Mouse (Mus musculus) neural tube, embryonic 11.5 days (tissue): ENCODE measurements around the gene Atox1. TPM values are rescaled to one million over a fixed set of nuclear protein-coding genes. Genes with fewer than 3 reads are reported as not detected.
"Not testable (repeated sequence)": the region's sequence is repeated elsewhere in the genome, so short reads cannot be mapped to it uniquely, and the experiment has no call there.

Experiments
- ATAC-seq: fragments of 200-750 bp; cut with Nextera tagmentation; 2 replicates; pipeline ENCODE4 v1.8.0; 2017; ENCODE audit warnings: moderate number of reproducible peaks, mild to moderate bottlenecking, moderate TSS enrichment, moderate library complexity; ENCODE audit not compliant: insufficient read depth, low FRiP score, low TSS enrichment
- DNase-seq: peaks from one replicate; pipeline ENCODE4 v3.0.0-alpha.2; 2015; ENCODE audit warnings: low spot score
- H3K27ac ChIP-seq: fragments of 300-500 bp; sonication (generic); 2 replicates; pipeline ENCODE4 v1.5.1; 2014; ENCODE audit warnings: low read depth, mild to moderate bottlenecking, low read length
- H3K27me3 ChIP-seq: fragments of 300-500 bp; sonication (generic); 2 replicates; pipeline ENCODE4 v1.6.1; 2014; ENCODE audit warnings: mild to moderate bottlenecking, low read length, mixed read lengths; ENCODE audit not compliant: control insufficient read depth, insufficient read depth
- H3K36me3 ChIP-seq: fragments of 300-500 bp; sonication (generic); 2 replicates; pipeline ENCODE4 v1.6.1; 2014; ENCODE audit warnings: mild to moderate bottlenecking, low read length, moderate library complexity, mixed read lengths; ENCODE audit not compliant: control insufficient read depth, insufficient read depth
- H3K4me1 ChIP-seq: fragments of 300-500 bp; sonication (generic); 2 replicates; pipeline ENCODE4 v1.6.1; 2014; ENCODE audit warnings: low read length, mixed read lengths; ENCODE audit not compliant: control insufficient read depth, insufficient read depth
- H3K4me2 ChIP-seq: fragments of 300-500 bp; sonication (generic); 2 replicates; pipeline ENCODE4 v1.6.1; 2014; ENCODE audit warnings: low read depth, mild to moderate bottlenecking, moderate library complexity
- H3K4me3 ChIP-seq: fragments of 300-500 bp; sonication (generic); 2 replicates; pipeline ENCODE4 v1.5.1; 2014; ENCODE audit warnings: low read depth, low read length
- H3K9ac ChIP-seq: fragments of 300-500 bp; sonication (generic); 2 replicates; pipeline ENCODE4 v1.6.1; 2014; ENCODE audit warnings: mild to moderate bottlenecking, low read length
- H3K9me3 ChIP-seq: fragments of 300-500 bp; sonication (generic); 2 replicates; pipeline ENCODE4 v1.6.1; 2016; ENCODE audit warnings: low read length; ENCODE audit not compliant: control insufficient read depth
- WGBS: fragments of 180-500 bp; shearing (Covaris S2); extraction: QIAGEN DNeasy Blood & Tissue Kit; methylation state at CpG from one replicate; pipeline ENCODE4 v1.1.7; 2014; 5-methylcytosine and 5-hydroxymethylcytosine counted together
- polyA plus RNA-seq: library from polyadenylated mRNA; unstranded; fragments of >200 nt; fragmentation: Nextera tagmentation; extraction: Ambion mirVana; gene quantifications from 2 replicates; pipeline ENCODE4 v1.2.1, GENCODE M21; 2014

Gene Atox1
- polyA plus RNA-seq, 1 experiment from 2014 or later, result 244 TPM

- no peak for DNase-seq
- Histone ChIP-seq H3K9ac (peak within 1 kb of the TSS; percentile 31; the same call in 1 of the 2 replicates), H3K4me1 (peaks cover 24% of the 10 kb centered on the region), H3K4me3 (no peak within 1 kb of the TSS), H3K27me3 (no peaks in the 10 kb centered on the region), H3K36me3 (no peaks in the 10 kb centered on the region), H3K27ac (peak within 1 kb of the TSS; percentile 68), H3K9me3 (no peaks in the 10 kb centered on the region), H3K4me2 (no peak within 1 kb of the TSS)
- ATAC-seq, result no peak
- 100% methylated on average over 1 of the region's 1 CpGs for WGBS
Measured at GRCm38 (mm10) chr11:55422978-55423377, 38.1 kb downstream of the Atox1 start, which contains the start of gene Sparc. TSS of gene Sparc (minus strand) at chr11:55423183.

GRCm38 (mm10) chr11:55419678-55420307 lies 41.2 kb downstream of the Atox1 start:
- Histone ChIP-seq H3K4me2 (peak overlapping the region; percentile 45), H3K9ac (peak overlapping the region; percentile 61), H3K4me3 (peak overlapping the region; percentile 39), H3K27ac (peak overlapping the region; percentile 39), H3K9me3 (no peaks in the 10 kb centered on the region), H3K27me3 (no peaks in the 10 kb centered on the region), H3K36me3 (no peaks in the 10 kb centered on the region), H3K4me1 (peaks cover 19% of the 10 kb centered on the region)
- ATAC-seq (peak; percentile 17; the same call in 1 of the 2 replicates), DNase-seq (peak; percentile 70)
- 3% methylated on average over 9 of the region's 9 CpGs for WGBS

- Histone ChIP-seq H3K9me3 (no peaks in the 10 kb centered on the region), H3K27ac (peak overlapping the region; percentile 39), H3K9ac (peak overlapping the region; percentile 61), H3K4me1 (peaks cover 16% of the 10 kb centered on the region), H3K27me3 (no peaks in the 10 kb centered on the region), H3K4me3 (peak overlapping the region; percentile 39), H3K36me3 (no peaks in the 10 kb centered on the region), H3K4me2 (peak overlapping the region; percentile 45)
- DNase-seq (peak; percentile 32), ATAC-seq (no peak)
- WGBS, result 3% methylated on average over 4 of the region's 4 CpGs
Measured at GRCm38 (mm10) chr11:55419296-55419677, 41.8 kb downstream of the Atox1 start.

GRCm38 (mm10) chr11:55418704-55419061 lies 42.4 kb downstream of the Atox1 start:
- H3K4me3 ChIP-seq, result peak overlapping the region; percentile 39
- WGBS, result 20% methylated on average over 3 of the region's 3 CpGs
- peaks cover 16% of the 10 kb centered on the region for H3K4me1 ChIP-seq
- H3K27me3 ChIP-seq, result no peaks in the 10 kb centered on the region
- peak overlapping the region; percentile 45 for H3K4me2 ChIP-seq
- no peaks in the 10 kb centered on the region for H3K9me3 ChIP-seq
- no peak for DNase-seq
- H3K27ac ChIP-seq, result no peak overlapping the region
- H3K9ac ChIP-seq, result peak overlapping the region; percentile 33
- no peaks in the 10 kb centered on the region for H3K36me3 ChIP-seq
- ATAC-seq, result no peak

- WGBS, result under 1% methylated on average over 24 of the region's 24 CpGs
- no peaks in the 10 kb centered on the region for H3K36me3 ChIP-seq
- no peak overlapping the region; the same call in 1 of the 2 replicates for H3K27ac ChIP-seq
- peaks cover 14% of the 10 kb centered on the region for H3K4me1 ChIP-seq
- DNase-seq, result peak; percentile 84
- H3K4me2 ChIP-seq, result peak overlapping the region; percentile 45
- H3K9me3 ChIP-seq, result no peaks in the 10 kb centered on the region
- peak overlapping the region; percentile 58 for H3K9ac ChIP-seq
- peak overlapping the region; percentile 39 for H3K4me3 ChIP-seq
- H3K27me3 ChIP-seq, result no peaks in the 10 kb centered on the region
- peak; percentile 78 for ATAC-seq
Measured at GRCm38 (mm10) chr11:55417898-55418703, 42.9 kb downstream of the Atox1 start.

- Histone ChIP-seq H3K4me3 (no peak overlapping the region), H3K4me2 (no peak overlapping the region), H3K9ac (no peak overlapping the region), H3K9me3 (no peaks in the 10 kb centered on the region), H3K27me3 (no peaks in the 10 kb centered on the region), H3K4me1 (peaks cover 14% of the 10 kb centered on the region), H3K27ac (no peak overlapping the region), H3K36me3 (no peaks in the 10 kb centered on the region)
- DNase-seq (no peak), ATAC-seq (no peak)
- 78% methylated on average over 6 of the region's 6 CpGs for WGBS
Measured at GRCm38 (mm10) chr11:55416609-55417265, 44.3 kb downstream of the Atox1 start.

GRCm38 (mm10) chr11:55415731-55416130 lies 45.3 kb downstream of the Atox1 start:
- not testable (repeated sequence) for ATAC-seq

GRCm38 (mm10) chr11:55415036-55415704 lies 45.9 kb downstream of the Atox1 start:
- Histone ChIP-seq H3K27me3 (no peaks in the 10 kb centered on the region), H3K9me3 (no peaks in the 10 kb centered on the region), H3K9ac (no peak overlapping the region), H3K4me1 (peaks cover 14% of the 10 kb centered on the region), H3K4me3 (no peak overlapping the region), H3K36me3 (no peaks in the 10 kb centered on the region), H3K4me2 (no peak overlapping the region), H3K27ac (no peak overlapping the region)
- 66% methylated on average over 9 of the region's 9 CpGs for WGBS
- ATAC-seq, result no peak
- no peak for DNase-seq

More at GRCm38 (mm10) chr11:55415731-55416130, 45.3 kb downstream of the Atox1 start:
- not testable (repeated sequence) for H3K9me3 ChIP-seq, H3K27me3 ChIP-seq, H3K9ac ChIP-seq, H3K4me3 ChIP-seq, DNase-seq, H3K27ac ChIP-seq, H3K4me2 ChIP-seq, H3K36me3 ChIP-seq
- 77% methylated on average over 6 of the region's 6 CpGs for WGBS
- H3K4me1 ChIP-seq, result peaks cover 14% of the 10 kb centered on the region
